Mouse (Mus musculus) limb, embryonic 11.5 days (tissue): ENCODE results near the gene Grin1. TPM values are rescaled to one million over a fixed set of nuclear protein-coding genes. Genes with fewer than 3 reads are reported as not detected.

Experiments
- ATAC-seq: fragments of 200-750 bp; cut with Nextera tagmentation; 2 replicates; pipeline ENCODE4 v1.8.0; 2017; ENCODE audit warnings: low read depth; ENCODE audit not compliant: insufficient number of reproducible peaks, low FRiP score, low TSS enrichment
- DNase-seq: peaks from one replicate; pipeline ENCODE4 v3.0.0-alpha.2; 2015; ENCODE audit warnings: low spot score
- H3K27ac ChIP-seq: fragments of 300-500 bp; sonication (generic); replicated peaks from 2 replicates; pipeline ENCODE4 v1.5.1; 2014; ENCODE audit warnings: low read depth, mild to moderate bottlenecking, low read length
- H3K27me3 ChIP-seq: fragments of 300-500 bp; sonication (generic); 2 replicates; pipeline ENCODE4 v1.6.1; 2014; ENCODE audit warnings: mild to moderate bottlenecking, low read length, mixed read lengths; ENCODE audit not compliant: control insufficient read depth, insufficient read depth
- H3K36me3 ChIP-seq: fragments of 300-500 bp; sonication (generic); 2 replicates; pipeline ENCODE4 v1.6.1; 2014; ENCODE audit warnings: mild to moderate bottlenecking, low read length, moderate library complexity, mixed read lengths; ENCODE audit not compliant: control insufficient read depth, insufficient read depth
- H3K4me1 ChIP-seq: fragments of 300-500 bp; sonication (generic); 2 replicates; pipeline ENCODE4 v1.6.1; 2014; ENCODE audit warnings: low read length, mixed read lengths; ENCODE audit not compliant: control insufficient read depth, insufficient read depth
- H3K4me2 ChIP-seq: fragments of 300-500 bp; sonication (generic); 2 replicates; pipeline ENCODE4 v1.6.1; 2014; ENCODE audit warnings: low read depth, mild to moderate bottlenecking, moderate library complexity; ENCODE audit not compliant: severe bottlenecking
- H3K4me3 ChIP-seq: fragments of 300-500 bp; sonication (generic); 2 replicates; pipeline ENCODE4 v1.5.1; 2014; ENCODE audit warnings: low read depth, low read length
- H3K9ac ChIP-seq: fragments of 300-500 bp; sonication (generic); 2 replicates; pipeline ENCODE4 v1.6.1; 2014; ENCODE audit warnings: mild to moderate bottlenecking, low read length
- H3K9me3 ChIP-seq: fragments of 300-500 bp; sonication (generic); 2 replicates; pipeline ENCODE4 v1.6.1; 2016; ENCODE audit warnings: low read length; ENCODE audit not compliant: control insufficient read depth
- WGBS: fragments of 180-500 bp; shearing (Covaris S2); extraction: QIAGEN DNeasy Blood & Tissue Kit; methylation state at CpG from one replicate; pipeline ENCODE4 v1.1.7; 2014; 5-methylcytosine and 5-hydroxymethylcytosine counted together
- polyA plus RNA-seq: library from polyadenylated mRNA; unstranded; fragments of >200 nt; fragmentation: Nextera tagmentation; extraction: Ambion mirVana; gene quantifications from 2 replicates; pipeline ENCODE4 v1.2.1, GENCODE M21; 2014

Gene Grin1
- polyA plus RNA-seq = 0.60 and 1.4 TPM in 2 replicates

GRCm38 (mm10) chr2:25318971-25319773 is at the start of gene Grin1:
Gene Grin1, minus strand, starts transcription at chr2:25319187.
- H3K4me1 ChIP-seq = peaks cover 7% of the 10 kb centered on the region
- peaks cover 33% of the 10 kb centered on the region for H3K27me3 ChIP-seq
- peak; percentile 87 for DNase-seq
- H3K9me3 ChIP-seq = no peaks in the 10 kb centered on the region
- no peak within 1 kb of the TSS for H3K27ac ChIP-seq
- peak within 1 kb of the TSS; percentile 47 for H3K4me2 ChIP-seq
- WGBS = 9% methylated on average over 58 of the region's 58 CpGs
- no peak within 1 kb of the TSS for H3K9ac ChIP-seq
- H3K36me3 ChIP-seq = no peaks in the 10 kb centered on the region
- peak within 1 kb of the TSS; percentile 24 for H3K4me3 ChIP-seq
- ATAC-seq = peak; percentile 68; the same call in 1 of the 2 replicates

GRCm38 (mm10) chr2:25365091-25365761 is 46.2 kb upstream of the Grin1 start, which contains the start of gene Uap1l1:
Gene Uap1l1, minus strand, starts transcription at chr2:25365682.
- Histone ChIP-seq H3K4me3 (peak within 1 kb of the TSS; percentile 56), H3K4me1 (0 out of 2 replicates have a peak, but pooled peaks cover 3% of the 10 kb centered on the region), H3K27ac (no peak within 1 kb of the TSS), H3K9me3 (no peaks in the 10 kb centered on the region), H3K9ac (peak within 1 kb of the TSS; percentile 73), H3K36me3 (no peaks in the 10 kb centered on the region; the same call in 1 of the 2 replicates), H3K4me2 (peak within 1 kb of the TSS; percentile 99), H3K27me3 (peaks cover 18% of the 10 kb centered on the region)
- under 1% methylated on average over 54 of the region's 54 CpGs for WGBS
- ATAC-seq (peak; percentile 58; the same call in 1 of the 2 replicates), DNase-seq (peak; percentile 79)

GRCm38 (mm10) chr2:25364761-25365090 is 45.7 kb upstream of the Grin1 start:
- H3K9ac ChIP-seq = no peak overlapping the region; the same call in 1 of the 2 replicates
- H3K36me3 ChIP-seq = no peaks in the 10 kb centered on the region; the same call in 1 of the 2 replicates
- H3K4me3 ChIP-seq = peak overlapping the region; percentile 56
- no peaks in the 10 kb centered on the region for H3K9me3 ChIP-seq
- H3K27ac ChIP-seq = no peak overlapping the region
- 21% methylated on average over 9 of the region's 9 CpGs for WGBS
- 0 out of 2 replicates have a peak, but pooled peaks cover 3% of the 10 kb centered on the region for H3K4me1 ChIP-seq
- ATAC-seq (0 out of 2 replicates have a peak, but pooled peaks have one; percentile 49), DNase-seq (no peak)
- H3K27me3 ChIP-seq = peaks cover 18% of the 10 kb centered on the region
- peak overlapping the region; percentile 99 for H3K4me2 ChIP-seq

- DNase-seq (no peak), ATAC-seq (no peak)
- Histone ChIP-seq H3K36me3 (no peaks in the 10 kb centered on the region; the same call in 1 of the 2 replicates), H3K9me3 (no peaks in the 10 kb centered on the region), H3K4me2 (no peak overlapping the region), H3K4me1 (0 out of 2 replicates have a peak, but pooled peaks cover 3% of the 10 kb centered on the region), H3K4me3 (no peak overlapping the region), H3K9ac (no peak overlapping the region), H3K27ac (no peak overlapping the region), H3K27me3 (peaks cover 18% of the 10 kb centered on the region)
- WGBS = 88% methylated on average over 4 of the region's 4 CpGs
These were observed 45.3 kb upstream of the Grin1 start for GRCm38 (mm10) chr2:25364313-25364712.

GRCm38 (mm10) chr2:25363478-25364178 is 44.6 kb upstream of the Grin1 start:
- Histone ChIP-seq H3K36me3 (no peaks in the 10 kb centered on the region; the same call in 1 of the 2 replicates), H3K27me3 (peaks cover 18% of the 10 kb centered on the region), H3K4me3 (no peak overlapping the region), H3K4me1 (0 out of 2 replicates have a peak, but pooled peaks cover 3% of the 10 kb centered on the region), H3K27ac (no peak overlapping the region), H3K9ac (no peak overlapping the region), H3K4me2 (no peak overlapping the region), H3K9me3 (no peaks in the 10 kb centered on the region)
- WGBS = 64% methylated on average over 13 of the region's 13 CpGs
- no peak for DNase-seq
- no peak for ATAC-seq

DNA sequence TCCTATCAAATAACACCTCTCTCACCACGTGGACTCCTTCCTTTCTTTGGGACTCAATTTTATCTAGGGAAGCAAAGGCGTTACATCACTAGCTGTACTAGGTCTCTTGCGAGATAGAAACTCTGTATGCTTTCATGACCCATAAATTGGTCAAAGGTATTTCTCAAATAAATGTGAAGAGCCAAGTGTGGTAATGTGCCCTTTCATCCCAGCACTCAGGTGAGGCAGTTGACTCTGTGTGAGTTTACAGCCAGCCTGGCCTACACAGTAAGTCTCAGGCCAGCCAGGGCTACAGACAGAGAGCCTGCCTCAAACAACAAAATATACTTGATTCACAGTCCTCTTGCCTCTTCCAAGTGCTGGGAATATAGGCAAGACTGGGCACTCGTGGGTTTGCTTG is 40.9 kb upstream of the Grin1 start:
- peaks cover 9% of the 10 kb centered on the region; the same call in 1 of the 2 replicates for H3K27me3 ChIP-seq
- H3K9me3 ChIP-seq = no peaks in the 10 kb centered on the region
- H3K27ac ChIP-seq = no peak overlapping the region
- no peak overlapping the region for H3K4me3 ChIP-seq
- ATAC-seq (no peak), DNase-seq (no peak)
- WGBS = 78% methylated on average over 4 of the region's 4 CpGs
- H3K9ac ChIP-seq = no peak overlapping the region
- H3K36me3 ChIP-seq = no peaks in the 10 kb centered on the region
- H3K4me1 ChIP-seq = peaks cover 8% of the 10 kb centered on the region
- H3K4me2 ChIP-seq = no peak overlapping the region

DNA sequence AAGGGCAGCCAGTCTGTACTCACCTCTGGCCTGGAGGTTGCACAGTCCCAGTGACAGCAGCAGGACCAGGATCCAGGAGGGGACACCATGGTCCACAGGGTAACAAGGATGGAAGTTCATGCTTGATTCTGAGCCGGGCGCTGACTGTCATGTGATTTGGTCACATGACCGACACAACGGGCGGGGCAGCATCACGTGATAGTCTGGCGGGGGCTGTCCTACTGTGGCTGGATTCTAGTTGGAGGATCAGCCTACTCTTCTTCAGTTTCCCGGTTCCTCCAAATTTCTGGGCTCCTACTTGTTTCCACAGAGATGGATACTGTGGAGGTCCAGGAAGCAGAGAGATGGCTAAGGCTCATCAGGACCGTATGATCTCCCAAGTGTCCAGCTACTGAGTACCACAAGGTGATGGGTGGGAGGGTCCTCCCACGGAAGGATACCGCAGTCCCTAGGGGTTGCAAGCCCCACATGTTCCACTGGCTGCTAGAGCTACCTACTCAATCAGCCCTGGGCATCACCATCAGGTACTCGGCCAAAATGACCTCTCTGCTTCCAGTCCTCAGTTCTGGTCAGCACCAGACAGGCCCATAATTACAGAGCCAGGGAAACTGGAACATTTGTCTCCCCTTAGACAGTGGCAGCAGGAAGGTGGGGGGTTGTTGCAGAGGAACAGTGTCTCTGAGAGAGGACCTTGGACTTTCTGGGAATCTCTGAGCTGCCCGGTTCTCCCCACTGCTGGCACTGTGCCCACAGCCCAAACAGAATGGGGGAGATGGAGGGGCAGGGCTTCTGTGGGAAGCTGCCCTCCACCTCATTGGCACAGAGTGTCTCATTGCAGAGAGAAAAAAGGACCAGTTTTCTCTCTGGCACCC is 37.5 kb upstream of the Grin1 start, which contains the start of gene Dpp7:
Gene Dpp7, minus strand, starts transcription at position 152 of the 872 bp plus-strand sequence.
- Histone ChIP-seq H3K4me2 (peak within 1 kb of the TSS; percentile 88), H3K27ac (no peak within 1 kb of the TSS), H3K9me3 (no peaks in the 10 kb centered on the region), H3K4me3 (peak within 1 kb of the TSS; percentile 42), H3K9ac (peak within 1 kb of the TSS; percentile 62), H3K36me3 (peaks cover 7% of the 10 kb centered on the region), H3K27me3 (no peaks in the 10 kb centered on the region), H3K4me1 (peaks cover 8% of the 10 kb centered on the region)
- WGBS = 5% methylated on average over 13 of the region's 13 CpGs
- DNase-seq = peak; percentile 92
- peak; percentile 79 for ATAC-seq
